Mouse (Mus musculus): ENCODE measurements around the gene Rwdd2b. TPM values are rescaled to one million over a fixed set of nuclear protein-coding genes. Genes with fewer than 3 reads are reported as not detected.

Rwdd2b gene
- polyA plus RNA-seq, 1 experiment from 2014 or later: 11.3 TPM

DNA sequence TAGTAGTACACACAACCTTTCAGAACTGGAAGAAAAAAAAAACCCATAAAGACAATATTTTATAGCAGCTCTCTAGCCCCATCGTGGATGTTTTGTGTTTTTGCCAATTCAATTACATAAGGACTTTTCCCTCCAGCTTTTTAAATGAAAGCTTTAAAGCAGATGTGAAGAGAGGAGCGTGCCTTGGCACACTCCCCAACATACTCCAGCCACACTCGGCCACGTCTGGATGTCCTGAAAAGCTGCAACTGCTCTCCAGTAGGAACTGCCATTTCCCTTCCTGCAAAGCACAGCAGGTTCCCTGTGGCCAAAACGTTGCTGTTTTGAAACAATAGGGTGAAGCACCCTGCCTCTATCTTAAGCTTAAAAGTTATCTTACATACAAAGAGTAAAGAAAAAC is 1.9 kb upstream of the Rwdd2b start:
- 59% methylated on average over 5 of the region's 5 CpGs for WGBS
- no peak overlapping the region for H3K4me3 ChIP-seq
- H3K4me1 ChIP-seq: peaks cover 15% of the 10 kb centered on the region
- no peaks in the 10 kb centered on the region for H3K27me3 ChIP-seq (replicated peaks; ENCODE audit: low read depth, poor library complexity, severe bottlenecking)
- no peaks in the 10 kb centered on the region for H3K9me3 ChIP-seq
- no peaks in the 10 kb centered on the region for H3K36me3 ChIP-seq (replicated peaks)
- DNase-seq (ENCODE audit: low spot score): no peak
- no peak overlapping the region for H3K27ac ChIP-seq (replicated peaks)

DNA sequence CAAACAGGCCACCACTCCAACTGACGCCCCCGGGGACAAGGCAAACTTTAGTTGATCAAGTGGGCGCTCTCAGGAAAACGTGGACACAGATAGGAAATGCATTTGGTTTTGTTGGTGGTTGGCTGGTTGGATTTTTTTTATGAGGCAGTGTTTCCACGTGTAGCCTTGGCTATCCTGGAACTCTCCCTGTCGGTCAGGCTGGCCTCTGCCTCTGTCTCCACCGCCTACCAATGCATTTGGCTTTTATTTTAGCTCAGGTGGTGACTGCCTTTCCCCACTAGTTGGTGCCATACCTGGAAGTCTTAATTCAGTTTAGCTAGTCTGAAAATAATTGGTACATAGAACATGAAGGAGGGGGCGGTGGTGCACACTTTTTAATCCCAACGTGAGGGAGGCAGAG is 716 bp upstream of the Rwdd2b start:
- Histone ChIP-seq H3K27ac (replicated peaks) (peak overlapping the region; percentile 96), H3K27me3 (replicated peaks; ENCODE audit: low read depth, poor library complexity, severe bottlenecking) (no peaks in the 10 kb centered on the region), H3K4me1 (peaks cover 15% of the 10 kb centered on the region), H3K4me3 (peak overlapping the region; percentile 85), H3K9me3 (no peaks in the 10 kb centered on the region), H3K36me3 (replicated peaks) (peaks cover 2% of the 10 kb centered on the region)
- WGBS: 28% methylated on average over 9 of the region's 9 CpGs
- DNase-seq (ENCODE audit: low spot score): peak; percentile 15

- no peak overlapping the region for H3K27ac ChIP-seq (replicated peaks)
- DNase-seq (ENCODE audit: low spot score): no peak
- no peak overlapping the region for H3K4me3 ChIP-seq
- H3K27me3 ChIP-seq (replicated peaks; ENCODE audit: low read depth, poor library complexity, severe bottlenecking): no peaks in the 10 kb centered on the region
- H3K4me1 ChIP-seq: peaks cover 15% of the 10 kb centered on the region
- WGBS: 91% methylated on average over 8 of the region's 8 CpGs
- H3K36me3 ChIP-seq (replicated peaks): peaks cover 9% of the 10 kb centered on the region
- H3K9me3 ChIP-seq: no peaks in the 10 kb centered on the region
Observed at GRCm38 (mm10) chr16:87438697-87439096, 1.7 kb downstream of the Rwdd2b start.

DNA sequence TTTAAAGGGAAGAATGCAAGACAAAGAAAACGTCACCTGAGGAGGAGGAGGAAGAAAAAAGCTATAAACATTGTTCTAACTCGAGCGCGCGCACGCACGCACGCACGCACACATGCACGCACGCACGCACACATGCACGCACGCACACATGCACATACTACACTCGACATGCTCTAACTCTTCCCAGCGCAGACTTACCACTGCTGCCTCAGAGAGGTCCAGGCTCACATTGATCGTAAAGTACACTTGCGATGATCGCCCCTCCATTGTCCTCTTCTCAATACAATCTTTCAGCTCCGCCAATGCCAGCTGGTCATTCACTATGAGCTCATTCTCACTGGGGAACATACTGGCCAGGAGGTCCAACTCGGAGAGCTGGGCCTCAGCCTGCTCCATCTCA is 3.3 kb downstream of the Rwdd2b start:
- Histone ChIP-seq H3K27me3 (replicated peaks; ENCODE audit: low read depth, poor library complexity, severe bottlenecking) (no peaks in the 10 kb centered on the region), H3K4me3 (no peak overlapping the region), H3K4me1 (peaks cover 15% of the 10 kb centered on the region), H3K9me3 (no peaks in the 10 kb centered on the region), H3K36me3 (replicated peaks) (peaks cover 9% of the 10 kb centered on the region), H3K27ac (replicated peaks) (no peak overlapping the region)
- no peak for DNase-seq (ENCODE audit: low spot score)
- WGBS: 94% methylated on average over 21 of the region's 21 CpGs

DNA sequence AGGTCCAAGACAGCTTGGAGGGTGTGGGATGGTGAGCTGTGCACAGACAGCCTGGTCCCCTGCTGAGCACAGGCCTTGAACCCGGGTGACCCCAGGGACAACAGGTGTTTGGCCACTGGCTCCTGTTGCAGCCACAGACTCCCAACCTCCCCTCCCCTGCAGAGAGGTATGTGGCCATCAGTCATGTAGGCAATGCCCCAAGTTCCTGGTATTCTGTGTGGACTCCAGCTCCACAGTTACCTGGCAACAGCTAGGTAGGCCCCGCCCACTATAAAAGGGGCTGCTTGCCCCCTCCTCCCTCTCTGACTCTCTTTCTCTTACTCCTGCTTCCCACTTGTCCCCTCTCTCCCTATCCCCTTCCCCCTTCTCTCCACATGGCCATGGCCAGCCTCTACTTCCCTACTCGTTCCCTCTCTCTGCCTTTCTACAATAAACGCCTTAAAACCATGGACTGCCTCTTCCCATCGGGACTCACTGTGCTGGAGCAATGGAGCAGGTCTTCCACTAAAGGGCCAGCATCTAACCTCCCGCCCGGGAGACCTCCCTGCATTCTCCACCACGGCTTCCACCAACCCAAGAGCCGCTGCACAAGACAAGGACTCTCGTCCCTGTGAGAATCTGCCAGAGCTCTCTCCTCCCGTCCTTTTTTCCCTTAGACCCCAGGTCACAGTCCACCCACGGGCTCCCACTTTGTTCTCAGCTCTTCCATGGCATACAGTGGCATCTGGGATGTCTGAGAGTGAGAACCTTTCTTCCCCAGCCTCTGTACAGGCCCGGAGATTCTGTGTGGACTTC is 4.8 kb downstream of the Rwdd2b start:
- Histone ChIP-seq H3K36me3 (replicated peaks) (peaks cover 9% of the 10 kb centered on the region), H3K27ac (replicated peaks) (no peak overlapping the region), H3K27me3 (replicated peaks; ENCODE audit: low read depth, poor library complexity, severe bottlenecking) (no peaks in the 10 kb centered on the region), H3K9me3 (no peaks in the 10 kb centered on the region), H3K4me1 (peaks cover 11% of the 10 kb centered on the region), H3K4me3 (no peak overlapping the region)
- WGBS: 87% methylated on average over 13 of the region's 13 CpGs
- no peak for DNase-seq (ENCODE audit: low spot score)

GRCm38 (mm10) chr16:87434946-87435345 is 5.4 kb downstream of the Rwdd2b start:
- Histone ChIP-seq H3K27me3 (replicated peaks; ENCODE audit: low read depth, poor library complexity, severe bottlenecking) (no peaks in the 10 kb centered on the region), H3K4me3 (no peak overlapping the region), H3K27ac (replicated peaks) (no peak overlapping the region), H3K4me1 (peaks cover 11% of the 10 kb centered on the region), H3K9me3 (no peaks in the 10 kb centered on the region), H3K36me3 (replicated peaks) (peaks cover 9% of the 10 kb centered on the region)
- 83% methylated on average over 6 of the region's 6 CpGs for WGBS
- DNase-seq (ENCODE audit: low spot score): no peak

- Histone ChIP-seq H3K36me3 (replicated peaks) (peaks cover 15% of the 10 kb centered on the region), H3K4me1 (peaks cover 8% of the 10 kb centered on the region), H3K9me3 (no peaks in the 10 kb centered on the region), H3K4me3 (no peak overlapping the region), H3K27ac (replicated peaks) (no peak overlapping the region), H3K27me3 (replicated peaks; ENCODE audit: low read depth, poor library complexity, severe bottlenecking) (no peaks in the 10 kb centered on the region)
- WGBS: 92% methylated on average over 7 of the region's 7 CpGs
- no peak for DNase-seq (ENCODE audit: low spot score)
Observed at GRCm38 (mm10) chr16:87434266-87434665, 6.1 kb downstream of the Rwdd2b start.

DNA sequence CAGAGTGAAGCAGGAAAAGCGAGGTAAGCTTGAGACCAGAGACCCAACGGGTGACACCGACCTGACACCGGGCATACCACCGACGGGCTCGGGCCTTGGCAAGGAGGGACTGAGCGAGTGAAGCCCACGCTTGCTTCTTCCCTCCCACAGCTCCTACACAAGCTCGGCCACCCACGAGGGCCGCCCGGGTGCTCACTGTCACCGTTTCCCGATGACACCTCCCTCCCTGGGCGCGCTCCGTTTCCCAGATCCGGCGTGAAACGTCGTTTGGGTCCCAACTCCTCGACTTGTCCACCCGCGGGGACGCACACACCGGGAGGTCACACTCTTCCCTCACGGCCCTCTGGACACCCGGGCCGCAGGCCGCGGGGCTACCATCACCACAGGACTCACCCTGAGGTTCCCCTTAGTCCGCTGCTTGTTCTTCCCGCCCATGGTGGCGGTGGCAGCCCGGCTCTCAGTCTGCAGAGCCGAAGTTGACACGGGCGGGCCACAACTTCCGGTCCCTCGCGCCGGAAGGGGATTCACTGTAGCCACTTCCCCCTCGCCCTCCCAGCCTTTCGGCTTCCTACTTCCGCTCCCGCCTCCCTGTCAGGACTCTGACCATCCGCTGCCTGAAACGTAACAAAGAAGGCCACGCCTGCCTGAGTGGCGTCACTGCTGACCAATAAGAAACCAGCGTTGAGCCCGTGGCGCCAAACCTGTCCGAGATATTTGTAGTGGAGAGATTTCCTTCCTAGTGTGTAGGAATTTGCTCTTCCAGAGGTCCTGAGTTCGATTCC is 8.1 kb downstream of the Rwdd2b start, which contains the start of gene Ltn1:
Ltn1 (minus strand) TSS at position 580 of the 782 bp plus-strand sequence.
- H3K27ac ChIP-seq (replicated peaks): peak within 1 kb of the TSS; percentile 83
- peaks cover 8% of the 10 kb centered on the region for H3K4me1 ChIP-seq
- H3K9me3 ChIP-seq: no peaks in the 10 kb centered on the region

GRCm38 (mm10) chr16:87427516-87427915 is 12.9 kb downstream of the Rwdd2b start:
- Histone ChIP-seq H3K4me1 (peaks cover 8% of the 10 kb centered on the region), H3K27ac (replicated peaks) (no peak overlapping the region), H3K9me3 (no peaks in the 10 kb centered on the region; the same call in 1 of the 2 replicates), H3K27me3 (replicated peaks; ENCODE audit: low read depth, poor library complexity, severe bottlenecking) (no peaks in the 10 kb centered on the region), H3K36me3 (replicated peaks) (peaks cover 56% of the 10 kb centered on the region), H3K4me3 (no peak overlapping the region)
- no peak for DNase-seq (ENCODE audit: low spot score)
- WGBS: 96% methylated on average over 8 of the region's 8 CpGs

More for the DNA sequence above, 8.1 kb downstream of the Rwdd2b start, which contains the start of gene Ltn1:
- H3K27me3 ChIP-seq (replicated peaks; ENCODE audit: low read depth, poor library complexity, severe bottlenecking): no peaks in the 10 kb centered on the region
- H3K4me3 ChIP-seq: peak within 1 kb of the TSS; percentile 92
- WGBS: under 1% methylated on average over 56 of the region's 56 CpGs
- peaks cover 18% of the 10 kb centered on the region for H3K36me3 ChIP-seq (replicated peaks)
- DNase-seq (ENCODE audit: low spot score): peak; percentile 98

DNA sequence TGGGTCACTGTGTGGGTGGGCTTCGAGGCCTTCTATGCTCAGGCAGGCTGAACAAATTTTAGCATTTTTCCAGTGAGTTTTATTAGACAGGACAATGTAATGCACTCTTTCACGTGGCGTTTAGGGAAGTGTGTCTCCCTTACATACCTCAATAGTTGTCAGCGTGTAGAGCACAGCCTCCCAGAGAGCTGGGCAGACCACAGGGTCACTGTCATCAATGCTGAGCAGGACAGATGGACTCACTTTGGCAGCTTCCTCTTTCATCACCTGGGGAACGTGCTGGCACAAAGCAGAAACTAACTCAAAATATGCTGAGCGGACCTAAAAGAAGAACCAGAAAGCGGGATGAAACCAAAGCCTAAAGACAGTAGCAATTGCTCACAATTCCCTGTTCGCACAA is 19.7 kb downstream of the Rwdd2b start:
- peaks cover 100% of the 10 kb centered on the region for H3K36me3 ChIP-seq (replicated peaks)
- WGBS: 93% methylated on average over 8 of the region's 8 CpGs
- no peaks in the 10 kb centered on the region for H3K27me3 ChIP-seq (replicated peaks; ENCODE audit: low read depth, poor library complexity, severe bottlenecking)

DNA sequence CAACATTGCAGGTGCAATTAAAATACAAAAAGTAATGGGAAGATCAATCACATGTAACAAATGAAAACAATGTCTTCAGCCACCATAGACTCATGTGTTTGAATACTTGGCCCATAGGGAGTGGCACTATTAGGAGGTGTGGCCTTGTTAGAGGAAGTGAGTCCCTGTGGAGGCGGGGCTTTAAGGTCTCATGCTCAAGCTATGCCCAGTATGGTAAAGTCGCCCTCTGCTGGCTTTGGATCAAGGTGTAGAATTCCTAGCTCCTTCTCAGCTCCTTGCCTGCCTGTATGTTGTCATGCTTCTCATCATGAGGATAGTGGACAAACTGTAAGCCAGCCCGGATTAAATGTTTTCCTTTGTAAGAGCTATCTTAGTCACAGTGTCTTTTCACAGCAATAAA is 35.4 kb downstream of the Rwdd2b start:
- 78% methylated on average over 3 of the region's 3 CpGs for WGBS
- Histone ChIP-seq H3K9me3 (no peaks in the 10 kb centered on the region), H3K4me1 (no peaks in the 10 kb centered on the region), H3K27me3 (replicated peaks; ENCODE audit: low read depth, poor library complexity, severe bottlenecking) (no peaks in the 10 kb centered on the region), H3K27ac (replicated peaks) (no peak overlapping the region), H3K36me3 (replicated peaks) (peaks cover 97% of the 10 kb centered on the region), H3K4me3 (no peak overlapping the region)
- no peak for DNase-seq (ENCODE audit: low spot score)

More for the DNA sequence above, 19.7 kb downstream of the Rwdd2b start:
- no peaks in the 10 kb centered on the region for H3K4me1 ChIP-seq
- no peak for DNase-seq (ENCODE audit: low spot score)
- H3K27ac ChIP-seq (replicated peaks): no peak overlapping the region
- H3K4me3 ChIP-seq: no peak overlapping the region
- H3K9me3 ChIP-seq: peaks cover 13% of the 10 kb centered on the region

GRCm38 (mm10) chr16:87393813-87394548 is 46.4 kb downstream of the Rwdd2b start:
- WGBS: 55% methylated on average over 16 of the region's 16 CpGs
- no peaks in the 10 kb centered on the region for H3K4me1 ChIP-seq
- peak; percentile 62 for DNase-seq (ENCODE audit: low spot score)
- H3K27me3 ChIP-seq (replicated peaks; ENCODE audit: low read depth, poor library complexity, severe bottlenecking): no peaks in the 10 kb centered on the region
- H3K9me3 ChIP-seq: no peaks in the 10 kb centered on the region
- no peak overlapping the region for H3K4me3 ChIP-seq
- H3K27ac ChIP-seq (replicated peaks): no peak overlapping the region
- peaks cover 75% of the 10 kb centered on the region for H3K36me3 ChIP-seq (replicated peaks)
